Mouse (Mus musculus) limb, embryonic 11.5 days (tissue): ENCODE data around the gene Sprtn. TPM values are rescaled to one million over a fixed set of nuclear protein-coding genes. Genes with fewer than 3 reads are reported as not detected.

ENCODE experiments used
- ATAC-seq: fragments of 200-750 bp; cut with Nextera tagmentation; 2 replicates; pipeline ENCODE4 v1.8.0; 2017; ENCODE audit warnings: low read depth; ENCODE audit not compliant: insufficient number of reproducible peaks, low FRiP score, low TSS enrichment
- DNase-seq: peaks from one replicate; pipeline ENCODE4 v3.0.0-alpha.2; 2015; ENCODE audit warnings: low spot score
- H3K27ac ChIP-seq: fragments of 300-500 bp; sonication (generic); replicated peaks from 2 replicates; pipeline ENCODE4 v1.5.1; 2014; ENCODE audit warnings: low read depth, mild to moderate bottlenecking, low read length
- H3K27me3 ChIP-seq: fragments of 300-500 bp; sonication (generic); 2 replicates; pipeline ENCODE4 v1.6.1; 2014; ENCODE audit warnings: mild to moderate bottlenecking, low read length, mixed read lengths; ENCODE audit not compliant: control insufficient read depth, insufficient read depth
- H3K36me3 ChIP-seq: fragments of 300-500 bp; sonication (generic); 2 replicates; pipeline ENCODE4 v1.6.1; 2014; ENCODE audit warnings: mild to moderate bottlenecking, low read length, moderate library complexity, mixed read lengths; ENCODE audit not compliant: control insufficient read depth, insufficient read depth
- H3K4me1 ChIP-seq: fragments of 300-500 bp; sonication (generic); 2 replicates; pipeline ENCODE4 v1.6.1; 2014; ENCODE audit warnings: low read length, mixed read lengths; ENCODE audit not compliant: control insufficient read depth, insufficient read depth
- H3K4me2 ChIP-seq: fragments of 300-500 bp; sonication (generic); 2 replicates; pipeline ENCODE4 v1.6.1; 2014; ENCODE audit warnings: low read depth, mild to moderate bottlenecking, moderate library complexity; ENCODE audit not compliant: severe bottlenecking
- H3K4me3 ChIP-seq: fragments of 300-500 bp; sonication (generic); 2 replicates; pipeline ENCODE4 v1.5.1; 2014; ENCODE audit warnings: low read depth, low read length
- H3K9ac ChIP-seq: fragments of 300-500 bp; sonication (generic); 2 replicates; pipeline ENCODE4 v1.6.1; 2014; ENCODE audit warnings: mild to moderate bottlenecking, low read length
- H3K9me3 ChIP-seq: fragments of 300-500 bp; sonication (generic); 2 replicates; pipeline ENCODE4 v1.6.1; 2016; ENCODE audit warnings: low read length; ENCODE audit not compliant: control insufficient read depth
- WGBS: fragments of 180-500 bp; shearing (Covaris S2); extraction: QIAGEN DNeasy Blood & Tissue Kit; methylation state at CpG from one replicate; pipeline ENCODE4 v1.1.7; 2014; 5-methylcytosine and 5-hydroxymethylcytosine counted together
- polyA plus RNA-seq: library from polyadenylated mRNA; unstranded; fragments of >200 nt; fragmentation: Nextera tagmentation; extraction: Ambion mirVana; gene quantifications from 2 replicates; pipeline ENCODE4 v1.2.1, GENCODE M21; 2014

Gene Sprtn
- 8.9 and 9.3 TPM in 2 replicates for polyA plus RNA-seq

- ATAC-seq (peak; percentile 82), DNase-seq (peak; percentile 98)
- Histone ChIP-seq H3K4me1 (peaks cover 11% of the 10 kb centered on the region), H3K27ac (no peak within 1 kb of the TSS; the same call in 1 of the 2 replicates), H3K27me3 (no peaks in the 10 kb centered on the region), H3K4me3 (peak within 1 kb of the TSS; percentile 86), H3K9me3 (no peaks in the 10 kb centered on the region), H3K9ac (peak within 1 kb of the TSS; percentile 66), H3K36me3 (peaks cover 9% of the 10 kb centered on the region; the same call in 1 of the 2 replicates), H3K4me2 (peak within 1 kb of the TSS; percentile 81)
- WGBS = under 1% methylated on average over 112 of the region's 114 CpGs
Measured at GRCm38 (mm10) chr8:124897386-124898250, at the start of gene Sprtn, which contains the start of gene Exoc8. Gene Sprtn (plus strand): TSS chr8:124897886. Gene Exoc8 (minus strand): TSS chr8:124897705.

GRCm38 (mm10) chr8:124853511-124853910 is 44.2 kb upstream of the Sprtn start:
- H3K4me1 ChIP-seq = no peaks in the 10 kb centered on the region
- H3K9ac ChIP-seq = no peak overlapping the region
- H3K36me3 ChIP-seq = peaks cover 30% of the 10 kb centered on the region
- no peaks in the 10 kb centered on the region for H3K27me3 ChIP-seq
- H3K4me2 ChIP-seq = no peak overlapping the region
- ATAC-seq (no peak), DNase-seq (no peak)
- no peak overlapping the region for H3K27ac ChIP-seq
- 91% methylated on average over 1 of the region's 1 CpGs for WGBS
- H3K4me3 ChIP-seq = no peak overlapping the region
- H3K9me3 ChIP-seq = peaks cover 5% of the 10 kb centered on the region; the same call in 1 of the 2 replicates

GRCm38 (mm10) chr8:124859466-124859865 is 38.2 kb upstream of the Sprtn start:
- peaks cover 4% of the 10 kb centered on the region; the same call in 1 of the 2 replicates for H3K4me1 ChIP-seq
- H3K27me3 ChIP-seq = no peaks in the 10 kb centered on the region
- peaks cover 34% of the 10 kb centered on the region for H3K36me3 ChIP-seq
- no peak for ATAC-seq
- H3K27ac ChIP-seq = no peak overlapping the region
- no peak overlapping the region for H3K9ac ChIP-seq
- H3K4me2 ChIP-seq = no peak overlapping the region
- no peak for DNase-seq
- no peak overlapping the region for H3K4me3 ChIP-seq
- peaks cover 5% of the 10 kb centered on the region; the same call in 1 of the 2 replicates for H3K9me3 ChIP-seq

GRCm38 (mm10) chr8:124860188-124860587 is 37.5 kb upstream of the Sprtn start:
- Histone ChIP-seq H3K4me2 (no peak overlapping the region), H3K9me3 (peaks cover 5% of the 10 kb centered on the region; the same call in 1 of the 2 replicates), H3K27ac (no peak overlapping the region), H3K27me3 (no peaks in the 10 kb centered on the region), H3K4me1 (peaks cover 4% of the 10 kb centered on the region; the same call in 1 of the 2 replicates), H3K4me3 (no peak overlapping the region), H3K36me3 (peaks cover 27% of the 10 kb centered on the region), H3K9ac (no peak overlapping the region)
- no peak for ATAC-seq
- WGBS = 99% methylated on average over 3 of the region's 3 CpGs
- no peak for DNase-seq

GRCm38 (mm10) chr8:124862321-124863162 is 35.1 kb upstream of the Sprtn start, which contains the start of the genes Gnpat and 2810004N23Rik:
Gene Gnpat (plus strand): TSS chr8:124863033.
Gene 2810004N23Rik (minus strand): TSS chr8:124863120.
- peak; percentile 97 for ATAC-seq
- peak; percentile 98 for DNase-seq
- H3K9me3 ChIP-seq = no peaks in the 10 kb centered on the region
- H3K27ac ChIP-seq = peak within 1 kb of the TSS; percentile 82
- peaks cover 16% of the 10 kb centered on the region for H3K36me3 ChIP-seq
- H3K27me3 ChIP-seq = no peaks in the 10 kb centered on the region
- peak within 1 kb of the TSS; percentile 84 for H3K4me3 ChIP-seq
- 2% methylated on average over 55 of the region's 55 CpGs for WGBS
- H3K4me1 ChIP-seq = peaks cover 4% of the 10 kb centered on the region; the same call in 1 of the 2 replicates
- H3K9ac ChIP-seq = peak within 1 kb of the TSS; percentile 97
- H3K4me2 ChIP-seq = peak within 1 kb of the TSS; percentile 72

GRCm38 (mm10) chr8:124863163-124863677 is 34.5 kb upstream of the Sprtn start:
- peaks cover 14% of the 10 kb centered on the region for H3K36me3 ChIP-seq

GRCm38 (mm10) chr8:124863729-124864128 is 34.0 kb upstream of the Sprtn start:
- Histone ChIP-seq H3K4me2 (peak overlapping the region; percentile 72), H3K27me3 (no peaks in the 10 kb centered on the region), H3K9ac (peak overlapping the region; percentile 97), H3K4me1 (peaks cover 4% of the 10 kb centered on the region; the same call in 1 of the 2 replicates), H3K27ac (no peak overlapping the region), H3K9me3 (no peaks in the 10 kb centered on the region), H3K4me3 (peak overlapping the region; percentile 84), H3K36me3 (peaks cover 9% of the 10 kb centered on the region)
- WGBS = 16% methylated on average over 8 of the region's 8 CpGs
- peak; percentile 25 for DNase-seq
- ATAC-seq = no peak

More at GRCm38 (mm10) chr8:124863163-124863677, 34.5 kb upstream of the Sprtn start:
- Histone ChIP-seq H3K4me2 (peak overlapping the region; percentile 72), H3K9me3 (no peaks in the 10 kb centered on the region), H3K4me1 (peaks cover 4% of the 10 kb centered on the region; the same call in 1 of the 2 replicates), H3K27ac (peak overlapping the region; percentile 82), H3K4me3 (peak overlapping the region; percentile 84), H3K9ac (peak overlapping the region; percentile 97), H3K27me3 (no peaks in the 10 kb centered on the region)
- WGBS = under 1% methylated on average over 33 of the region's 33 CpGs
- no peak for DNase-seq
- ATAC-seq = peak; percentile 32
